Mouse (Mus musculus) right cerebral cortex, postnatal 36 days (tissue): ENCODE results near the gene Cyp2b9.
"Not testable (repeated sequence)": the region's sequence is repeated elsewhere in the genome, so short reads cannot be mapped to it uniquely, and the experiment has no call there.

Experiments
- DNase-seq, 2 experiments: peaks; one replicate each; pipeline ENCODE4 v3.0.0; 2022; ENCODE audit warnings: low spot score in 2 of 2, mixed read lengths in 1 of 2

Cyp2b9 gene

GRCm38 (mm10) chr7:26173111-26173510 is at the start of gene Cyp2b9:
Cyp2b9 (plus strand) TSS chr7:26173411.
- not testable (repeated sequence) for DNase-seq

DNA sequence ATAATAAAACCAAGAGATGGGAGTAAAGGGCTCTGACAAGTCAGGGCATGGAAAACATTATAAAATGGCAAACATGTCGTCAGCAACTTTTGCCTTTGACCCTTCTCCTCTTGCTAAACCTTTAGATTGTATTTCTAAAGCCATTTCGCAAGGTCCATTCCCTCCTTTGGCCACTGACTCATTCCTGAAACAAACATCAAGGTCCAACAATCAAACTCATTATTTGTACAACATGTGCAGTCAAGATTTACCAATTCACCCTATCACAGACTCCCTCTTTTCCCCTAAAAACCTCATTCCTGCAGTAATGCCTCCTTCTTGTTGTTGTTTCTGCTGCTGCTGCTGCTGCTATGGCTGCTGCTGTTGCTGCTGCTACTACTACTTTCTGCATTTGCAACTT is 33.6 kb upstream of the Cyp2b9 start:
- not testable (repeated sequence) for DNase-seq

- not testable (repeated sequence) for DNase-seq
These were observed 29.6 kb upstream of the Cyp2b9 start for GRCm38 (mm10) chr7:26143657-26144056.

GRCm38 (mm10) chr7:26168765-26169536 is 4.3 kb upstream of the Cyp2b9 start:
- not testable (repeated sequence) for DNase-seq

DNA sequence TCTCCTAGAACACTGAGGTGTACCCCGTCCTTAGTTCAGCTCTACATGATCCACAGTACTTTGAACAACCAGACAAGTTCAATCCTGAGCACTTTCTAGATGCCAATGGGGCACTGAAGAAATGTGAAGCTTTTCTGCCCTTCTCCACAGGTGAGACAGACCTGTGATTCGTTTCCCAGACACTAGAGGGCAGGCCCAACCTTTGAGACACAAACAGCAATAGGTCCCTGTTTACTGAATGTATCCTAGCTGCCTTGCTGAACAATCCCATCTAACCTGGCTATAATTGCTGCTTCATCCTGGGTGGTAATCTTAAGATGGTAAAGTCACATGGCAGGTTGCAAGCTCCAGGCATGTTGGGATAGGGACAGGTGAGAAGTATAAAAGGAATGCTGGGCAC is 27.9 kb downstream of the Cyp2b9 start:
- DNase-seq = no peak

GRCm38 (mm10) chr7:26260034-26260433 is 86.8 kb downstream of the Cyp2b9 start, which contains the start of gene Vmn1r184:
Vmn1r184 (plus strand) TSS chr7:26260334.
- not testable (repeated sequence) for DNase-seq
